Mouse (Mus musculus): Measurements from ENCODE around the gene Bicdl2.

DNA sequence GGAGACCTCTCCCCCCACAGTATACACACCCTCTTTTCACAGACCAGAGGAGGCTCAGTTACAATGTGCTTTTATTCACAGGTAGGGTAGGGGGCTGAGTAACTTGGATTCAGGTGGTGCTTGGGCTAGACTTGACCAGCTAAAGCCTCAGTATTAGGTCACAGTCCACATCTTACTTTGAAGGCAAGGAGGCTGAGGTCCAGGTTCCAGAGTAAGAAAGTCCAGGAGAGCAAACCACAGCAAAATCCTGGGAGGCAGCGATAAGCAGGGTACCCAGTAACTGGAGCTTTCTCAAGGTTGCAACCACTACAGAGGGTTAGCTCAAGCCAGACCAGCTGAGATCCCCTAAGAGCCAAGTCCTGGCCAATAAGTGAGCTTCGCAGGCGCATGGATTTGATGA, 22.2 kb downstream of the Bicdl2 start:
- no peak for TF ChIP-seq CTCF (conservative IDR thresholded peaks at IDR 0.05; ENCODE audit: low read length)
- TF ChIP-seq POU5F1 (IDR thresholded peaks at IDR 0.05; ENCODE audit: borderline replicate concordance, low read length): no peak
